Mouse (Mus musculus): Measurements from ENCODE around the gene Slc7a6.
A peak's percentile ranks its signal among the peaks of the same experiment; 100 is the strongest.

The Slc7a6 gene

DNA sequence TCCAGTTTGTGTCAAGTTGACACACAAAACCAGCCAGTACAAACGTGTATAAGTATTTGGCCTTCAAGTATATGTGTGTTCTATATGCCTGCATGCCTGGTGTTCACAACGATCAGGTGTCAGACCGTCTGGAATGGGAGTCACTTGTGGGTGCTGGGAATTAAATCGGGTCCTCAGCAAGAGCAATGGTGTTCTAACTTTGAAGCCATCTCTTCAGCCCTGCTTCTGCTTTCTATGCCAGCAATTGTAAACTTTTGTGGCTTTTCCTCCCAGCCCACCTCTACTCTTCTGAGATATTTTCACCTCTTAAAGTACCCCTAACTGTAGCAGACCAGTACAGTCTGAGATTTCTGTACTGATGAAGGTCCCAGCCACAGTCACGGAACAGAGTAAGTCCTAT, 28.5 kb upstream of the Slc7a6 start:
- DNase-seq (ENCODE audit: low spot score in 2 of 2), result no peak

GRCm38 (mm10) chr8:106140769-106141168, 27.9 kb upstream of the Slc7a6 start:
- peak; percentile 78 to 87 for DNase-seq (ENCODE audit: low spot score in 2 of 2)

GRCm38 (mm10) chr8:106145331-106145730, 23.3 kb upstream of the Slc7a6 start:
- DNase-seq (ENCODE audit: low spot score in 2 of 2), result no peak

GRCm38 (mm10) chr8:106146014-106146413, 22.6 kb upstream of the Slc7a6 start:
- DNase-seq (ENCODE audit: low spot score in 2 of 2), result no peak

- DNase-seq (ENCODE audit: low spot score in 2 of 2), result no peak
Observed at GRCm38 (mm10) chr8:106147868-106148565, 20.6 kb upstream of the Slc7a6 start.

GRCm38 (mm10) chr8:106149025-106149424, 19.6 kb upstream of the Slc7a6 start:
- DNase-seq (ENCODE audit: low spot score in 2 of 2), result no peak

GRCm38 (mm10) chr8:106149801-106150652, 18.6 kb upstream of the Slc7a6 start, which contains the start of gene Pla2g15:
TSS of gene Pla2g15 (plus strand) at chr8:106150399.
- peak; percentile 83 to 94 for DNase-seq (ENCODE audit: low spot score in 2 of 2)

- no peak for DNase-seq (ENCODE audit: low spot score in 2 of 2)
Observed at GRCm38 (mm10) chr8:106150653-106151000, 18.0 kb upstream of the Slc7a6 start.

DNA sequence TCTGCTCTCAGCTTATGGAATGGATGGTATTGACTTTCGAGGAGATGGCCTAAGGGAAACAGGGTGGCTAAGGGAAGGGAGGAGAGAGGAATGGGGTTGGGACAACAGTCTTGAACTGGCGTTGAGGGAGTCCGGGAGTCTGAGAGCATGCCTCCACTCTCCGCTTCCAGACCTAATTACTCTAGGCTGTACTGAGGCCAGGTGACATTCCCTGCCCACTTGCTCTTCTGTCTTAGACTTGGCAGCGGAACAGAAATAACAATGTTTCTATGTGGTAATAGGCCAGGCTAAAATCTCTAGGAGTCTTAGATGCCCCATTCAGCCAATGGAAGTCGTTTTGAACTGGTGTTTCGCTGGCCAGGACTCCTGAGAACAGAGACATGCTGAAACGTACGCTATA, 17.6 kb upstream of the Slc7a6 start:
- DNase-seq (ENCODE audit: low spot score in 2 of 2), result no peak

- DNase-seq (ENCODE audit: low spot score in 2 of 2), result no peak
Observed at GRCm38 (mm10) chr8:106152876-106153275, 15.8 kb upstream of the Slc7a6 start.

GRCm38 (mm10) chr8:106157419-106157818, 11.2 kb upstream of the Slc7a6 start:
- no peak for DNase-seq (ENCODE audit: low spot score in 2 of 2)

DNA sequence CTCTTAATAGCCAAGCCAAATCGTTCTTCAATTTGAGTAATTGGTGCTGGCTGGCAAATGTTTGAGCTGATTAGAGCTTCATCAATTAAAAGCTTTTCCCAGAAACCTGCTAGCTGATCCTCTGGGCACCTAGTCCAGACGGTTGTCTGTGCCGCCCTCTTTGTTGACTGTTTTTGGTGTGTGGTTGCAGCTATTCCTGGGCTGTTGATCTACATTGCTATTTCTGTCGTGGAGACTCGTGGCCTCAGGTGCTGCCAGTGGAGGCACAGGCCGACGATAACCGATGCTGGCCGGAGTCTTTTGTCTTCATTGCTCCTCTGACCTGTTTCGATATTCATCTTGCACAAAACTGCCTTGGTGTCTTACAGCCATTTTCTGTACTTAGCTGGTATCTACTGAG, 10.3 kb upstream of the Slc7a6 start:
- DNase-seq (ENCODE audit: low spot score in 2 of 2), result no peak

GRCm38 (mm10) chr8:106159876-106160275, 8.8 kb upstream of the Slc7a6 start:
- no peak for DNase-seq (ENCODE audit: low spot score in 2 of 2)

DNA sequence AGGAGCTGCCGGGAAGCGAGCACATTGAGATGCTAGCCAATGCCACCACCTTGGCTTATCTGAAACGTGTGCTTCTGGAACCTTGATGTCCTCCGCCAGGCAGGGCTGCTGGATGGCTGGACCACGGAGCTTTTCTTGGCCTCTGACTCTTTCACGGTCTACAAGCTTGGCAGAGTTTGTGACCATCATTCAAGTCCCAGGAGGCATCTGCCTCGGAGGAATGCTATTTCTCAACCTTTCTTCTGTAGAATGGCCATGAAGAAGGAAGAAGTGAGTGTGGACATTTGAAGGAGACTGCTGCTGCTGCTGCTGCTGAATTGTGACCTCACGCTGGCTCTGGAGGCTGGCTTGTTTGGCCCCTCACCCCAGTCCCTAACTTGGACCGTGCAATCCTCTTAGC, 5.4 kb upstream of the Slc7a6 start:
- DNase-seq (ENCODE audit: low spot score in 2 of 2), result no peak

- DNase-seq (ENCODE audit: low spot score in 2 of 2), result peak; percentile 67 to 81
Observed at GRCm38 (mm10) chr8:106165460-106165859, 3.2 kb upstream of the Slc7a6 start.

GRCm38 (mm10) chr8:106169017-106169933, 618 bp downstream of the Slc7a6 start:
- peak; percentile 41 to 44 for DNase-seq (ENCODE audit: low spot score in 2 of 2)

GRCm38 (mm10) chr8:106169934-106170480, 1.4 kb downstream of the Slc7a6 start:
- DNase-seq (ENCODE audit: low spot score in 2 of 2), result no peak

DNA sequence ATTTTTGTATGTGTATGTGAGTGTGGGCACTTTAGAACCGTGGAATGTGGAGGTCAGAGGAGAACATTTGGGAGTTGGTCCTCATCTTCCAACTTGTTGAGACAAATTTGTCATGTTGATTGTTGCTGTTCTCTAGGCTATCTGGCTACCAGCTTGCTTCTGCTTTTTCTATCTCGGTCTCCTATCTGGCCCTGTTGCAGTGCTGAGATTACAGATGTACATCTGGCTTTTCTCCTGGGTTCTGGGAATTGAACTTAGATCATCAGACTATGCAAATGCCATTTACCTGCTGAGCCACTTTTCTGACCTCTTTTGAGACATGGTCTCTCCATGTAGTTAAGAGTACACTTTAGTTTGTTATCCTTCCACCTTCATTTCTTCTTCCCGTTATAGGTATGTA, 4.9 kb downstream of the Slc7a6 start:
- DNase-seq (ENCODE audit: low spot score in 2 of 2), result no peak

DNA sequence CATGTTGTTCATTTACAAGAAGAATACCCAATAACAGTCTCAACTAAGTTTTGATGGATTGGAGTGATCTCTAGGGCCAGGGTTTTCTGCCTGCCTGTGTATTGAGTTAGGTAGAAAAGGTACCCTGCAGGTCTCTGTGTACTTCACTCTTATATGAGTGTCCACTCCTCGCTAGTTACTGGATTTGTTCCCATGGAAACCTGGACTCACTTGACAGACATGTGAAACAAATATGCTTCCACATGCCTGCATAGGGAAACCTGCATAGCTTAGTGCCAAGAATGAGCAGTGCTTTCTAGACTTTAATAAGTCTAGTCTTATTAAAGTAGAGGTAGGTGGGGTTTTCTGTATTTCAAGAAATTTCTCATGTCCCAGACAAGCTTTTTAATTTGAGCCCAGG, 8.2 kb downstream of the Slc7a6 start:
- no peak for DNase-seq (ENCODE audit: low spot score in 2 of 2)

GRCm38 (mm10) chr8:106177594-106177993, 8.9 kb downstream of the Slc7a6 start:
- DNase-seq (ENCODE audit: low spot score in 2 of 2), result no peak

DNA sequence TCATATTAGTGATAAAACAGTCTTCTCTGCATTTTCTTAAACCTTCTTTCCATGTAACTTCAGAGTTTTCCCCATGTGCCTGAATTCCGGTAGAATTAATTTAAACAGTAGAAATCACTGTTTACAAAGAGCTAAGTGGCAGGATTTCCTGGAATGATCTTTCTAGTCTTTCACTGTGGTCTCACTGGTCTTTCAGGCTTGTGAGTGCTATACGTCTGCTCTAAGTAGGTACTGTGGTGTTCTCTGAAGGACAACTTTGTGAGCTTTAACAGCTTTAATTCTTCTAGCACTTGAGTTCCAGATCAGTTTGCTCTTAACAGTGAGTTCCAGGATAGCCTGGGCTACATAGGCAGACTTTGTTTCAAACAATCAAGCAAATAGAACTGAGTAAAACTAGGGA, 9.8 kb downstream of the Slc7a6 start:
- DNase-seq (ENCODE audit: low spot score in 2 of 2), result no peak

All from spleen, postnatal 10 days (tissue).